Mouse (Mus musculus) G1E (cell line): ENCODE results near the gene Gramd1c.

Source experiments
- CTCF ChIP-seq: IDR thresholded peaks from 2 replicates; pipeline ENCODE4 v1.5.1; 2012; ENCODE audit warnings: low read depth, low read length, inconsistent platforms, mixed read lengths
- GATA1 ChIP-seq: IDR thresholded peaks from 2 replicates; pipeline ENCODE4 v1.6.1; 2012; ENCODE audit warnings: borderline replicate concordance, low read length, inconsistent platforms, mixed read lengths

DNA sequence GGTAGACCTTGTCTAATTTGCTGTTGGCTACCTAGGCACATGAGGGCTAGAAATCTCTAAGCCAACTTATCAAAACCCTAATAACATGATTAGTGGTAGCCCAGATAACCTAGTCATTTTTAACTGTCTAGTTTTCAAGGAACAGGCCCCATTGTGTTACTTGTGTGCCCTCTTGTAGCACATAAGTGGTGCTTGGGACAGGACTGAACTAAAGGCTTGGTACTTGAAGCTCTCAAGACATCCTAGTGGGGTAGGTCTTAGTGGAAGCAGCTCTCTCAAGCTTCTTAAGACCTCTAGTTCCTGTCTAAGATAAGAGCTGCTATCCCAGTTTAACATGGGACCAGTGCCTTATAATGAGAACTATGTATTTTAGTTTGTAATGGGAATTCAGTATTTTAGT is 132.6 kb downstream of the Gramd1c start:
- TF ChIP-seq GATA1: no peak
- TF ChIP-seq CTCF: no peak
